Mouse (Mus musculus): Measurements from ENCODE around the gene Gm42906.

DNA sequence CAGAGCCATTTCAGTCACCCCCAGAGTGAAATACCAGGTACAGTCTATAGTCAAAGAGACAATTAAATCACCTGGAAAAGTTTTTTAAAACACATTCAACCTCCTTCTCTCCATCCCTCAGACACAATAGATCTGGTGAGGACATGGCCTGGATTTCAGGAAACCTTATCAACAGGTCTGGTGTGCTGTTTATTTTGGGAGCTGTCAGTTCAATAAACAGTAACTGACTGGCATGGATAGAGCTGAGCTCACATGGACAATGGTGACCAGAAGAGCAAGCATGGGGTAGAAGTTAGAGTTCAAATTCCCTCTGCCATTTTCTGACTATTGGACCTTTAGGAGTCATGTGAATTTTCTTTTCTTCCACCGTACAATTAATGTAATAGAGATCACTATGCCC lies 205.2 kb downstream of the Gm42906 start:
- TF ChIP-seq CTCF (IDR thresholded peaks at IDR 0.05; ENCODE audit: extremely low read depth, insufficient read length, insufficient replicate concordance, low read depth, low read length) (no peak), POLR2A (IDR thresholded peaks at IDR 0.05; ENCODE audit: low read depth, low read length) (no peak)
